Mouse (Mus musculus) liver (tissue): ENCODE results near the gene Mtln.

Experiments
- DNase-seq: peaks from one replicate; pipeline ENCODE4 v3.0.0-alpha.2; 2020; ENCODE audit warnings: mixed read lengths

The Mtln gene

GRCm38 (mm10) chr2:127751849-127752610 lies 40.3 kb downstream of the Mtln start:
- DNase-seq = no peak

GRCm38 (mm10) chr2:127749376-127749775 lies 42.9 kb downstream of the Mtln start:
- no peak for DNase-seq

GRCm38 (mm10) chr2:127748316-127748715 lies 44.0 kb downstream of the Mtln start:
- DNase-seq = no peak

GRCm38 (mm10) chr2:127742637-127743036 lies 49.7 kb downstream of the Mtln start:
- no peak for DNase-seq
